Mouse (Mus musculus): ENCODE measurements around the gene Mcm9. TPM values are rescaled to one million over a fixed set of nuclear protein-coding genes. Genes with fewer than 3 reads are reported as not detected.
"Not testable (repeated sequence)": the region's sequence is repeated elsewhere in the genome, so short reads cannot be mapped to it uniquely, and the experiment has no call there.

Mcm9 gene
- total RNA-seq, 2 experiments from 2014 or later, result 2.0 to 2.2 TPM

- intact Hi-C loops (cut with DNase I; ENCODE audit: low total_unique reads), result loop anchor here (10.0 kb wide), 1 partner anchor 74 kb away; no protein-coding TSS in a partner anchor
- no peak for DNase-seq
These were observed 121.6 kb downstream of the Mcm9 start for GRCm38 (mm10) chr10:53508676-53509075.

- no peak for DNase-seq
- intact Hi-C loops (cut with DNase I; ENCODE audit: low total_unique reads), result loop anchor here (10.0 kb wide), 1 partner anchor 71 kb away; no protein-coding TSS in a partner anchor
These were observed 124.7 kb downstream of the Mcm9 start for GRCm38 (mm10) chr10:53505526-53505925.

GRCm38 (mm10) chr10:53505069-53505468 lies 125.2 kb downstream of the Mcm9 start:
- no peak for DNase-seq
- intact Hi-C loops (cut with DNase I; ENCODE audit: low total_unique reads), result loop anchor here (10.0 kb wide), 1 partner anchor 70 kb away; no protein-coding TSS in a partner anchor

GRCm38 (mm10) chr10:53502875-53503816 lies 127.1 kb downstream of the Mcm9 start:
- DNase-seq, result no peak
- intact Hi-C loops (cut with DNase I; ENCODE audit: low total_unique reads), result loop anchor here (10.0 kb wide), 1 partner anchor 68 kb away; no protein-coding TSS in a partner anchor

- intact Hi-C loops (cut with DNase I; ENCODE audit: low total_unique reads), result loop anchor here (10.0 kb wide), 1 partner anchor 68 kb away; no protein-coding TSS in a partner anchor
- DNase-seq, result no peak
These were observed 127.8 kb downstream of the Mcm9 start for GRCm38 (mm10) chr10:53502471-53502870.

GRCm38 (mm10) chr10:53499518-53499917 lies 130.7 kb downstream of the Mcm9 start:
- peak; percentile 15 for DNase-seq
- intact Hi-C loops (cut with DNase I; ENCODE audit: low total_unique reads), result no loop called here

GRCm38 (mm10) chr10:53495349-53495748 lies 134.9 kb downstream of the Mcm9 start:
- DNase-seq; intact Hi-C loops (cut with DNase I; ENCODE audit: low total_unique reads): not testable (repeated sequence)

GRCm38 (mm10) chr10:53493954-53494353 lies 136.3 kb downstream of the Mcm9 start:
- intact Hi-C loops (cut with DNase I; ENCODE audit: low total_unique reads), result no loop called here

More at GRCm38 (mm10) chr10:53493954-53494353, 136.3 kb downstream of the Mcm9 start:
- no peak for DNase-seq

Other genes with a start within 250 kb of the Mcm9 start
- 10 to 100 TPM; 18.6 to 21.2 TPM for gene Asf1a, start 33.7 kb downstream of the Mcm9 start, total RNA-seq (2021)
- under 1 TPM; 0.70 to 0.80 TPM for gene Fam184a, start 120.7 kb upstream of the Mcm9 start, total RNA-seq (2021)

All from gastrocnemius, postnatal 14 days (tissue).